Mouse (Mus musculus) olfactory bulb, adult 2 months (tissue): ENCODE results near the gene Slc2a5. TPM values are rescaled to one million over a fixed set of nuclear protein-coding genes. Genes with fewer than 3 reads are reported as not detected.

ENCODE experiments used
- H3K27ac ChIP-seq: fragments of 200-500 bp; 2 replicates; pipeline ENCODE4 v1.5.1; 2012; ENCODE audit warnings: low read depth, low read length; ENCODE audit not compliant: insufficient read depth
- H3K4me1 ChIP-seq: fragments of 200-500 bp; 2 replicates; pipeline ENCODE4 v1.6.1; 2012; ENCODE audit warnings: low read length; ENCODE audit not compliant: control insufficient read depth, insufficient read depth
- H3K4me3 ChIP-seq: fragments of 200-500 bp; 2 replicates; pipeline ENCODE4 v1.5.1; 2012; ENCODE audit warnings: mild to moderate bottlenecking, low read depth, low read length, moderate library complexity; ENCODE audit not compliant: insufficient read depth
- CTCF ChIP-seq: fragments of 200-500 bp; IDR thresholded peaks from 2 replicates; pipeline ENCODE4 v1.5.1; 2012; ENCODE audit warnings: low read depth, mild to moderate bottlenecking, low read length, moderate library complexity; ENCODE audit not compliant: insufficient read depth
- POLR2A ChIP-seq: fragments of 200-500 bp; IDR thresholded peaks from 2 replicates; pipeline ENCODE4 v1.6.1; 2012; ENCODE audit warnings: mild to moderate bottlenecking, low read depth, low read length, moderate library complexity; ENCODE audit not compliant: insufficient read depth
- WGBS: fragments of 180-500 bp; shearing (Covaris S2); methylation state at CpG from one replicate; pipeline ENCODE4 v1.1.7; 2018; 5-methylcytosine and 5-hydroxymethylcytosine counted together
- polyA plus RNA-seq: library from polyadenylated mRNA; stranded (reverse); fragments of >200 nt; gene quantifications from 2 replicates; pipeline ENCODE4 v1.2.4, GENCODE M21; 2012; ENCODE audit warnings: low replicate concordance; ENCODE audit not compliant: missing spikeins, insufficient read depth, insufficient read length

Gene Slc2a5
- polyA plus RNA-seq, 1 experiment = not detected

GRCm38 (mm10) chr4:150146286-150146685, 27.2 kb downstream of the Slc2a5 start:
- WGBS = 88% methylated on average over 4 of the region's 4 CpGs
- TF ChIP-seq POLR2A = no peak
- no peak for TF ChIP-seq CTCF
- Histone ChIP-seq H3K4me3 (no peak overlapping the region), H3K4me1 (no peaks in the 10 kb centered on the region), H3K27ac (no peak overlapping the region)

- Histone ChIP-seq H3K4me3 (no peak overlapping the region), H3K27ac (no peak overlapping the region), H3K4me1 (no peaks in the 10 kb centered on the region)
- TF ChIP-seq CTCF = no peak
- no peak for TF ChIP-seq POLR2A
- 81% methylated on average over 7 of the region's 7 CpGs for WGBS
Measured at GRCm38 (mm10) chr4:150151045-150151444, 32.0 kb downstream of the Slc2a5 start.

- Histone ChIP-seq H3K4me3 (no peak overlapping the region), H3K4me1 (no peaks in the 10 kb centered on the region), H3K27ac (no peak overlapping the region)
- TF ChIP-seq CTCF (no peak), POLR2A (no peak)
- WGBS = 85% methylated on average over 8 of the region's 8 CpGs
Measured at GRCm38 (mm10) chr4:150152483-150152882, 33.4 kb downstream of the Slc2a5 start.

- WGBS = 94% methylated on average over 4 of the region's 4 CpGs
- Histone ChIP-seq H3K4me3 (no peak overlapping the region), H3K27ac (no peak overlapping the region), H3K4me1 (no peaks in the 10 kb centered on the region)
- no peak for TF ChIP-seq POLR2A
- TF ChIP-seq CTCF = no peak
Measured at GRCm38 (mm10) chr4:150155301-150155700, 36.2 kb downstream of the Slc2a5 start.

GRCm38 (mm10) chr4:150155731-150156130, 36.6 kb downstream of the Slc2a5 start:
- no peaks in the 10 kb centered on the region for H3K4me1 ChIP-seq
- no peak overlapping the region for H3K4me3 ChIP-seq
- H3K27ac ChIP-seq = no peak overlapping the region
- 93% methylated on average over 4 of the region's 4 CpGs for WGBS
- no peak for TF ChIP-seq POLR2A
- no peak for TF ChIP-seq CTCF

- TF ChIP-seq CTCF (no peak), POLR2A (no peak)
- H3K27ac ChIP-seq = no peak overlapping the region
- WGBS = 81% methylated on average over 14 of the region's 14 CpGs
- H3K4me1 ChIP-seq = no peaks in the 10 kb centered on the region
- H3K4me3 ChIP-seq = no peak overlapping the region
Measured at GRCm38 (mm10) chr4:150157348-150157882, 38.3 kb downstream of the Slc2a5 start.

GRCm38 (mm10) chr4:150159458-150159857, 40.4 kb downstream of the Slc2a5 start:
- Histone ChIP-seq H3K27ac (no peak overlapping the region), H3K4me3 (no peak overlapping the region), H3K4me1 (no peaks in the 10 kb centered on the region)
- 89% methylated on average over 2 of the region's 2 CpGs for WGBS
- TF ChIP-seq POLR2A = no peak
- TF ChIP-seq CTCF = no peak

- H3K27ac ChIP-seq = no peak overlapping the region
- 78% methylated on average over 13 of the region's 13 CpGs for WGBS
- TF ChIP-seq CTCF = no peak
- no peak for TF ChIP-seq POLR2A
Measured at GRCm38 (mm10) chr4:150162561-150163169, 43.6 kb downstream of the Slc2a5 start.

GRCm38 (mm10) chr4:150164875-150165274, 45.8 kb downstream of the Slc2a5 start:
- Histone ChIP-seq H3K4me1 (no peaks in the 10 kb centered on the region), H3K4me3 (no peak overlapping the region), H3K27ac (no peak overlapping the region)
- TF ChIP-seq CTCF = no peak
- WGBS = 58% methylated on average over 13 of the region's 13 CpGs

More at GRCm38 (mm10) chr4:150162561-150163169, 43.6 kb downstream of the Slc2a5 start:
- Histone ChIP-seq H3K4me1 (no peaks in the 10 kb centered on the region), H3K4me3 (no peak overlapping the region)

- Histone ChIP-seq H3K4me3 (no peak overlapping the region), H3K4me1 (no peaks in the 10 kb centered on the region; the same call in 1 of the 2 replicates), H3K27ac (no peak overlapping the region)
- no peak for TF ChIP-seq CTCF
- TF ChIP-seq POLR2A = no peak
- WGBS = 36% methylated on average over 10 of the region's 10 CpGs
Measured at GRCm38 (mm10) chr4:150168406-150168805, 49.3 kb downstream of the Slc2a5 start.
